Mouse (Mus musculus): ENCODE measurements around the gene Camkk2.
A peak's percentile ranks its signal among the peaks of the same experiment; 100 is the strongest.

The Camkk2 gene

GRCm38 (mm10) chr5:122780791-122781432 lies 1.7 kb upstream of the Camkk2 start:
- DNase-seq: no peak

GRCm38 (mm10) chr5:122778231-122779226 lies 680 bp downstream of the Camkk2 start:
- peak in 1 of 2 experiments; percentile 35 for DNase-seq

GRCm38 (mm10) chr5:122777322-122777721 lies 1.9 kb downstream of the Camkk2 start:
- no peak for DNase-seq

DNA sequence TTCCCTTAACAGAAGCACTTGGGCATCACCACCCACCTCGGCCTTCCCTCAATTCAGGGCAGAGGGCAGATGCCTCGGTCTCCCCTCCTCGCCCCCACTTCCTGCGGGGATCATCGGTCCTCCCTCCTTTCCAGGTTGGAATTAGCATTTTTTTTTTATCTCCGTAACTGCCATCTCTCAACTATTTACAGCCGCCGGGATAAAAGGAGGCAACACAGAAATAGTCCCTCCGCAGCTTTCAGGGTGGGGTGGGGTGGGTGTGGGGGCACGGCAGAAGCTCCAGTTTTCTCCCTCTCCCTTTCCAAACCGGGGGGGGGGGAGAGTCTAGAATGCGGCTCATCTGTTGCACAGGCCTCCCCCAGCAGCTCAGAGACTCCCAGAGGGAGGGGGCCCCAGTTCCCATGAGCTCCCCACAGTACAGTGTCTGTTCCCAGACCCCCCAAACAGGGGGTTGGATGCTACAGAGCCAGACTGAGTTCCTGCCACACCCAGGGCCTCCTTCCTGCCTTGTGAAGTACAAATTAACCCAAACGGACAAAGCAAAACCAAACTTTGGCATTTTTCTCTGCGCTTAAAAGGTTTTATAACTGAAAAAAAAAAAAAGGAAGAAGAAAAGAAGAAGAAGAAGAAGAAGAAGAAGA lies 3.4 kb downstream of the Camkk2 start:
- DNase-seq: no peak

- no peak for DNase-seq
Observed at GRCm38 (mm10) chr5:122774743-122775611, 4.2 kb downstream of the Camkk2 start.

GRCm38 (mm10) chr5:122773756-122774155 lies 5.5 kb downstream of the Camkk2 start:
- DNase-seq: no peak

DNA sequence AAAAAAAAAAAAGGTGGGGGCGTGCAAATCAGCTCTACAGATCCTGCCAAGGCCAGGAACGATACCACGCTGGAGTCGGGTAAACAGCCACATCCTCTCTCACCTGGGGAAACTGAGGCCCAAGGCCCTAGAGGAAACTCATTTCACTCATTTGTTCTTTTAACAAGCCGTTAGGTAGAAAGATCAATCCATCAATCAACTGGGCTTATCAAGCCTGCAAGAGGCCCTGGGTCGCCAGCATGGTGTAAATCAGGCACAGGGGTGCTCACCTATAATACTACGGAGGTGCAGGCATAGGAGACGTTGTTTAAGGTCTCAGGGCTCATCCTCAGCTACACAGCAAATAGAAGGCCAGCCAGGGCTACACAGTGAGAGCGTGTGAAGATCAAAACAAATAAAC lies 7.8 kb downstream of the Camkk2 start:
- DNase-seq: no peak

DNA sequence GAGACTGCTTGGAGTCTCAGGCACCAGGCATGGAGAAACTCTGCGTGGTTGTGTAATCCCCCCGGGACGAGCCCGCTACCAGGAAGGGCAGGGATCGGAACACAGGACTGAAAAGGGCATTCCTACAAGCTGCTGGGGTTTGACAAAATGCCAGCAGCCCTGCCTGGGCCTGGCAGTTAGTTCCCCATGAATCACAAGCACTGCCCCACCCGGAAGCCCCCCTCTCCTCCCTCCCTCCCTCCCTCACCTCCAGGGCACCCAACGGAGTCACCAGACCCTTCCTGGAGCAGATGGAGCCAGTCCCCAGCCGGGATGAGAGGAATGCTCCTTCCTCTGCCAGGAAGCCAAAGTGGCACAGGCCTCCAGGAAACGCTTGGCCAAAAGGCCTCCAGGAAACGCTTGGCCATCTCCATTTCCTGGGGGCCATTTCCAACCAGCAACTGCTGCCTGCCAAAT lies 8.4 kb downstream of the Camkk2 start:
- peak; percentile 71 to 79 for DNase-seq

DNA sequence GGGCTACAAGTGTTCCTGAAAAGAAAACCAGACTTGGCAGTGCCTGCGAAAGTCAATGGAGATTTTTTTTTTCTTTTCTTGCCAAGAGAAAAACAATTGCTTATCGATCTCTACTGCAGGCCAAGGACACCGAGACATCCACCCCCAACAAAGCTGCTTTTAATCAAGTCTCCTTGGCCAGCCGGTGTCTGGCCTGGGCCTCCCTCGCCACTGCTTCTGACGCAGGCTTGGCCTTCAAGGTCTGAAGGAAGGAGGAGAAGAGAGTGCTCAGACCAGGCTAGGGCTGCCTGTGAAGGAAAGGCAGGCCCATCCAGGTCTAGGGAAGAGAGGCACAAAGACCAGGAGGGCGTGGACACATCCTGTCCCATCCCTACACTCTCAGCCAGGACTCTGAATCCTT lies 8.9 kb downstream of the Camkk2 start:
- no peak for DNase-seq

- no peak for DNase-seq
Observed at GRCm38 (mm10) chr5:122769101-122769568, 10.1 kb downstream of the Camkk2 start.

DNA sequence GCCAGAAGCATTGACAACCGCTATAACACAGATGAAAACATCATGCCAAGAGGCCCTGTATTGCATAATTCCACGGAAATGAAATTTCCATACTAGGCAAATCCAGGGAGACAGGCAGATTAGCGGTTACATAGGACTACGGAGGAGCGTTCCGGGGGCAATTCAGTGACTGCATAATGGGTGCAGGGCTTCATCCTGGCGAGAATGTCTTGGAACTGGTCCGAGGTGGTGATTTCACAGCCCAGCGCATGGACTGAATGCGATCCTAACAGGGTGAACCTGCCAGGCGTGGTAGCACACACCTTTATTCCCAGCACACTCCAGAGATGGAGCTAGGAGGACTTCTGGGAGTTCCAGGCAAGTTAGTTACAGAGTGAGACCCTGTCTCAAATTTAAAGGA lies 11.9 kb downstream of the Camkk2 start:
- no peak for DNase-seq

DNA sequence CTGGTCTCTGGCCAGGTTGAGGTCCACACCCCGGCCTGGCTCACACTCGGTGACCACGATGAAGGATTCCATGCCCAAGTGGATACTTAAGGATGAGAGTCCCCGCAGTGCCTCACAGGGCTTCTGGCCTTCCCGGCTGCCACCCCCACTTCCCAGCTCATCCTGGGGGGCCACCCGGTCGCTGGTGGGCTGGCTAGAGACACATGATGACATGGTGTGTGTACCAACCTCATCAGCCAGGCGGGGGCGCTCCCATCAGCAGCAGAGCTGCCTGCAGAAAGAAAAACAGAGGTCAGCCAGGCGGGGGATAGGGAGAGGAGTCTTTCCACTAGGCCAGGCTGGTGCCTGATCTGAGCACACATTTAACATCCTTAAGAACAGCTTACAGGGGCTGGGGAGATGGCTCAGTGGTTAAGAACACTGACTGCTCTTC lies 15.2 kb downstream of the Camkk2 start:
- DNase-seq: no peak

- DNase-seq: no peak
Observed at GRCm38 (mm10) chr5:122763271-122764031, 15.8 kb downstream of the Camkk2 start.

GRCm38 (mm10) chr5:122756680-122757079 lies 22.5 kb downstream of the Camkk2 start:
- peak; percentile 83 to 88 for DNase-seq

DNA sequence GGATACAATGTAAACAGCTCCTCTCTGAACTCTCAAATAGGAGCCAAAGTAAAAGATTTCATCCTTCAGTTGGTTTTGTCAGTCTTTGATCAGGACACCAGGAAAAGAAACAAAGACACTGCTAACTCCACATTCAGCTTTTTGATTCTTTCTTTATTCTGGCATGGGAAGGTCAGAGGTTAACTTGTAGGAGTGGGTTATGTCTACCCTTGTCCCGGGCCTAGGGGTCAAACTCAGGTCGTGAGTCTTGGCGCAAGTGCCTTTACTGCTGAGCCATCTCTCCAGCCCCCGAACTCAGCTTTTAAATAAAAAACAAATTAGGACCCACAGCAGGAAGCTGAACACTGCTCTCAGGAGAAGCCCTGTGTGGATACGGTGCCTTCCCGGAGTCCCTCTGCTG lies 23.1 kb downstream of the Camkk2 start:
- no peak for DNase-seq

DNA sequence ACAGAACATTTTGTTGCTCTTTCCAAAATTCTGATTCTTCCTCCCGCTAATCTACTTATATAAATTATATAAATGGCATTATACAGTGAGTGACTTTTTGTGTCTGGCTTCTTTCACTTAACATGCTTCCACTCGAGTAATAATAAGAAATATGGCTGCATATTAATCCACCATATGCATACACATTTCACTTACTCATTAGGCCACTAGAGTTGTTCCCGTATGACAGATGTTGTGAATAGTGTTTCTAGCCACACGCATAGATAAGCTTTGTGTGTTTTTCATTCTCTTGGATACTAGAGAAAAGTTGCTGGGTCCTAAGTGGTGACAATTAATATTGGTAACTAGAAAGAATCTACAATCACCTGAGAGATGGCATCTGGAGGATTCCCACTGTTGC lies 23.6 kb downstream of the Camkk2 start:
- no peak for DNase-seq

- DNase-seq: no peak
Observed at GRCm38 (mm10) chr5:122754477-122754876, 24.7 kb downstream of the Camkk2 start.

GRCm38 (mm10) chr5:122747950-122748349 lies 31.3 kb downstream of the Camkk2 start:
- no peak for DNase-seq

DNA sequence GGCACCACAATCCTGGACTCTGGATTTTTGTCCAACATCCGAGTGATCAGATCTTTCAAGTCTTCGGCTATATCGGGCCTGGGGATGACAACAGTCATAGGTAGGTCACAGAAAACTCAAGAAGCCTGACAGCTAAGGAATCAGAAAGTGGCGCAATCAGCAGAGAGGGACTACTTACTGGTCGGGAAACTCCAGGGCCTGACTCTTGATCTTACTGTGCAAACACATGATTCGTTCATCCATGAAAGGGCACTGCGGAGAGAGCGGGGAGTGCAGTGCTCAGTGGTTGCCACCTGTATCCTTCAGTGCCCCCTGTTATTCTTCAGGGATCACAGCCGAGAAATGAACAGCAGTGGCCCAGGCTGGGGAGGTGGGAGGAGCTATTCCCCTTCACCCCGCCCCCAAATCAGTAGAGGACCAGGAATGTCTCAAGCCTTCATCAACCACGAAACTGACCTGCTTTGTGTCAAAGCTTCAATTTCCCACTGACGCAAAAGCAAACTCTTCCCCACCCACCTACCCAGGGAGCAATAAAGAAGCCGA lies 35.3 kb downstream of the Camkk2 start:
- DNase-seq: no peak

DNA sequence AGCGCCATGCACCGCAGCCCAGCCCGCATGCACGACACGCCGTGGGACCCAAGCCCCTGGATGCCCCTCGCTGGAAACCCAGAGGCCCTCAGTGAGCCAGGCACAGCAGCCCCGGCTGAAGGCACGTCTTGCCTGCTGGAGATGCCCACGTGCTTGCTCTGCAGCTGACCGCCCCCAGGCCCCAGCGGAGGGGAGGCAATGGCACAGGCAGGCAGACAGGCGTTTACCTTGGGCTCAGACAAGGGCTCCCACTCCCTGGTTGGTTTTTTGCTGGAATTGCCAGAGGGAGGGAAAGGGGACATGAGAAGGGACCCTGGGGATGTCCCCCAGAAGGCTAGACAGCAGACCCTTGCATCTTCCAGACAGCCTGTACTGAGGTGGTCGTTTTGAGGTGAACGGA lies 42.4 kb downstream of the Camkk2 start:
- no peak for DNase-seq

DNA sequence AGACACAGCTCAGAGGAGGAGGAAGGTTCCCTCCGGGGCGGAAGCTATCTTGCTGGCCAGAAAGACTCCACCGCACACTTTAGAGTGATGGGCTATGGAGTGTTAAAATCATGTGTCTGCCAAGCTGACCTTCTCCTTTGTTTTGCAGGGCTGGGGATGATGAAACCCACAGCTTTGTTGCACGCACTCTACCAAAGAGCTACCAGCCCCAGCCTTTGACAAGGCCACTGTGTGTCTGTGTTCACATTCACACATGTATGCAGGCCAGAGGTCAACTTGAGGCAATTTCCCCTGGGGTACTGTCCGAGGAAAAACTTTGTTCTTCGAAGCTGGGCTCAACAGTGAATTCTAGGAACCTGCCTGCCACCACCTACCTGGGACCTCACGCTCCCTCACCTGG lies 43.4 kb downstream of the Camkk2 start:
- no peak for DNase-seq
